Mouse (Mus musculus) hindbrain, embryonic 10.5 days (tissue): Measurements from ENCODE around the gene Naxd. TPM values are rescaled to one million over a fixed set of nuclear protein-coding genes. Genes with fewer than 3 reads are reported as not detected.
"Not testable (repeated sequence)": the region's sequence is repeated elsewhere in the genome, so short reads cannot be mapped to it uniquely, and the experiment has no call there.

Source experiments
- DNase-seq: peaks from one replicate; pipeline ENCODE4 v3.0.0-alpha.2; 2017; ENCODE audit warnings: low spot score
- H3K27ac ChIP-seq: fragments of 300-500 bp; sonication (generic); 2 replicates; pipeline ENCODE4 v1.5.1; 2016; ENCODE audit warnings: mild to moderate bottlenecking, moderate library complexity
- H3K27me3 ChIP-seq: fragments of 300-500 bp; sonication (generic); 2 replicates; pipeline ENCODE4 v1.6.1; 2016; ENCODE audit warnings: mild to moderate bottlenecking; ENCODE audit not compliant: poor library complexity, insufficient read depth, severe bottlenecking
- H3K36me3 ChIP-seq: fragments of 300-500 bp; sonication (generic); 2 replicates; pipeline ENCODE4 v1.6.1; 2016; ENCODE audit warnings: mild to moderate bottlenecking, moderate library complexity
- H3K4me1 ChIP-seq: fragments of 300-500 bp; sonication (generic); replicated peaks from 2 replicates; pipeline ENCODE4 v1.6.1; 2016; ENCODE audit warnings: mild to moderate bottlenecking
- H3K4me3 ChIP-seq: fragments of 300-500 bp; sonication (generic); 2 replicates; pipeline ENCODE4 v1.5.1; 2016; ENCODE audit warnings: mild to moderate bottlenecking, moderate library complexity
- H3K9me3 ChIP-seq: fragments of 300-500 bp; sonication (generic); 2 replicates; pipeline ENCODE4 v1.6.1; 2016; ENCODE audit warnings: mild to moderate bottlenecking, moderate library complexity
- WGBS: fragments of 180-500 bp; shearing (Covaris S2); methylation state at CpG from one replicate; pipeline ENCODE4 v1.1.7; 2016; 5-methylcytosine and 5-hydroxymethylcytosine counted together
- polyA plus RNA-seq: library from polyadenylated mRNA; unstranded; fragments of >200 nt; fragmentation: Nextera tagmentation; extraction: Ambion mirVana; gene quantifications from 2 replicates; pipeline ENCODE4 v1.2.1, GENCODE M21; 2016

Naxd gene
- polyA plus RNA-seq, 1 experiment from 2014 or later: 127 TPM

- no peak overlapping the region for H3K4me3 ChIP-seq
- peaks cover 16% of the 10 kb centered on the region; the same call in 1 of the 2 replicates for H3K4me1 ChIP-seq
- 43% methylated on average over 4 of the region's 4 CpGs for whole genome bisulfite sequencing
- peaks cover 52% of the 10 kb centered on the region for H3K36me3 ChIP-seq
- H3K27ac ChIP-seq: no peak overlapping the region
- H3K9me3 ChIP-seq: 0 out of 2 replicates have a peak, but pooled peaks cover 3% of the 10 kb centered on the region
- DNase-seq: no peak
- H3K27me3 ChIP-seq: no peaks in the 10 kb centered on the region
Observed at GRCm38 (mm10) chr8:11530849-11531248, 33.5 kb downstream of the Naxd start.

- no peaks in the 10 kb centered on the region for H3K27me3 ChIP-seq
- H3K9me3 ChIP-seq: 0 out of 2 replicates have a peak, but pooled peaks cover 3% of the 10 kb centered on the region
- WGBS: 25% methylated on average over 9 of the region's 9 CpGs
- H3K27ac ChIP-seq: no peak overlapping the region
- H3K4me1 ChIP-seq: peaks cover 16% of the 10 kb centered on the region; the same call in 1 of the 2 replicates
- H3K4me3 ChIP-seq: no peak overlapping the region
- DNase-seq: no peak
- peaks cover 49% of the 10 kb centered on the region for H3K36me3 ChIP-seq
Observed at GRCm38 (mm10) chr8:11534494-11534893, 37.2 kb downstream of the Naxd start.

- Histone ChIP-seq H3K4me1 (peaks cover 15% of the 10 kb centered on the region; the same call in 1 of the 2 replicates), H3K27ac (no peak overlapping the region), H3K27me3 (no peaks in the 10 kb centered on the region), H3K4me3 (no peak overlapping the region), H3K9me3 (0 out of 2 replicates have a peak, but pooled peaks cover 3% of the 10 kb centered on the region), H3K36me3 (peaks cover 47% of the 10 kb centered on the region)
- 95% methylated on average over 4 of the region's 4 CpGs for WGBS
- DNase-seq: no peak
Observed at GRCm38 (mm10) chr8:11539049-11539448, 41.7 kb downstream of the Naxd start.

GRCm38 (mm10) chr8:11540182-11540581 is 42.9 kb downstream of the Naxd start:
- H3K27me3 ChIP-seq: no peaks in the 10 kb centered on the region
- H3K4me3 ChIP-seq: no peak overlapping the region
- H3K9me3 ChIP-seq: 0 out of 2 replicates have a peak, but pooled peaks cover 3% of the 10 kb centered on the region
- WGBS: 92% methylated on average over 8 of the region's 8 CpGs
- H3K27ac ChIP-seq: no peak overlapping the region
- H3K4me1 ChIP-seq: peaks cover 4% of the 10 kb centered on the region; the same call in 1 of the 2 replicates
- H3K36me3 ChIP-seq: peaks cover 48% of the 10 kb centered on the region
- DNase-seq: no peak

GRCm38 (mm10) chr8:11542031-11542430 is 44.7 kb downstream of the Naxd start:
- no peaks in the 10 kb centered on the region for H3K4me1 ChIP-seq
- H3K27ac ChIP-seq: no peak overlapping the region
- 0 out of 2 replicates have a peak, but pooled peaks cover 3% of the 10 kb centered on the region for H3K9me3 ChIP-seq
- H3K36me3 ChIP-seq: peaks cover 53% of the 10 kb centered on the region
- 96% methylated on average over 12 of the region's 12 CpGs for WGBS
- DNase-seq: no peak
- no peak overlapping the region for H3K4me3 ChIP-seq
- H3K27me3 ChIP-seq: no peaks in the 10 kb centered on the region

GRCm38 (mm10) chr8:11542866-11543265 is 45.6 kb downstream of the Naxd start:
- peaks cover 50% of the 10 kb centered on the region for H3K36me3 ChIP-seq
- H3K4me3 ChIP-seq: no peak overlapping the region
- H3K27ac ChIP-seq: no peak overlapping the region
- 0 out of 2 replicates have a peak, but pooled peaks cover 3% of the 10 kb centered on the region for H3K9me3 ChIP-seq
- WGBS: 88% methylated on average over 4 of the region's 4 CpGs
- H3K4me1 ChIP-seq: no peaks in the 10 kb centered on the region
- DNase-seq: no peak
- H3K27me3 ChIP-seq: no peaks in the 10 kb centered on the region

- WGBS: 44% methylated on average over 3 of the region's 3 CpGs
- Histone ChIP-seq H3K27me3 (no peaks in the 10 kb centered on the region), H3K4me1 (no peaks in the 10 kb centered on the region), H3K36me3 (peaks cover 49% of the 10 kb centered on the region), H3K27ac (no peak overlapping the region), H3K4me3 (no peak overlapping the region), H3K9me3 (0 out of 2 replicates have a peak, but pooled peaks cover 3% of the 10 kb centered on the region)
- peak; percentile 23 for DNase-seq
Observed at GRCm38 (mm10) chr8:11544386-11544785, 47.1 kb downstream of the Naxd start.

GRCm38 (mm10) chr8:11547063-11547462 is 49.8 kb downstream of the Naxd start:
- DNase-seq: no peak
- WGBS: 66% methylated on average over 6 of the region's 6 CpGs
- Histone ChIP-seq H3K9me3 (no peaks in the 10 kb centered on the region), H3K4me1 (peaks cover 18% of the 10 kb centered on the region), H3K27me3 (no peaks in the 10 kb centered on the region), H3K36me3 (peaks cover 26% of the 10 kb centered on the region), H3K4me3 (no peak overlapping the region), H3K27ac (no peak overlapping the region)

GRCm38 (mm10) chr8:11549706-11550105 is 52.4 kb downstream of the Naxd start:
- Histone ChIP-seq H3K4me3 (peak overlapping the region; percentile 78), H3K36me3 (peaks cover 11% of the 10 kb centered on the region), H3K27ac (no peak overlapping the region), H3K4me1 (peaks cover 25% of the 10 kb centered on the region), H3K9me3 (no peaks in the 10 kb centered on the region), H3K27me3 (no peaks in the 10 kb centered on the region)
- peak; percentile 53 for DNase-seq
- WGBS: 20% methylated on average over 7 of the region's 7 CpGs

GRCm38 (mm10) chr8:11550281-11550948 is 53.1 kb downstream of the Naxd start, which contains the start of gene Cars2:
Gene Cars2 (minus strand): TSS chr8:11550783.
- WGBS: under 1% methylated on average over 53 of the region's 53 CpGs
- Histone ChIP-seq H3K4me3 (peak within 1 kb of the TSS; percentile 78), H3K4me1 (peaks cover 30% of the 10 kb centered on the region), H3K9me3 (no peaks in the 10 kb centered on the region), H3K36me3 (peaks cover 8% of the 10 kb centered on the region), H3K27me3 (no peaks in the 10 kb centered on the region), H3K27ac (peak within 1 kb of the TSS; percentile 91)
- DNase-seq: peak; percentile 90

- Histone ChIP-seq H3K4me1 (peaks cover 30% of the 10 kb centered on the region), H3K4me3 (0 out of 2 replicates have a peak overlapping the region, but pooled peaks have one; percentile 78)
- DNase-seq, H3K27me3 ChIP-seq, H3K27ac ChIP-seq, H3K36me3 ChIP-seq, H3K9me3 ChIP-seq: not testable (repeated sequence)
- 92% methylated on average over 4 of the region's 4 CpGs for WGBS
Observed at GRCm38 (mm10) chr8:11551497-11551896, 54.2 kb downstream of the Naxd start.

GRCm38 (mm10) chr8:11552390-11552789 is 55.1 kb downstream of the Naxd start:
- DNase-seq: no peak
- no peaks in the 10 kb centered on the region for H3K27me3 ChIP-seq
- peaks cover 30% of the 10 kb centered on the region for H3K4me1 ChIP-seq
- H3K4me3 ChIP-seq: no peak overlapping the region
- no peaks in the 10 kb centered on the region for H3K9me3 ChIP-seq
- 0 out of 2 replicates have a peak, but pooled peaks cover under 1% of the 10 kb centered on the region for H3K36me3 ChIP-seq
- no peak overlapping the region for H3K27ac ChIP-seq
- 86% methylated on average over 10 of the region's 10 CpGs for WGBS
